Mouse (Mus musculus): ENCODE measurements around the gene H6pd.

H6pd gene

DNA sequence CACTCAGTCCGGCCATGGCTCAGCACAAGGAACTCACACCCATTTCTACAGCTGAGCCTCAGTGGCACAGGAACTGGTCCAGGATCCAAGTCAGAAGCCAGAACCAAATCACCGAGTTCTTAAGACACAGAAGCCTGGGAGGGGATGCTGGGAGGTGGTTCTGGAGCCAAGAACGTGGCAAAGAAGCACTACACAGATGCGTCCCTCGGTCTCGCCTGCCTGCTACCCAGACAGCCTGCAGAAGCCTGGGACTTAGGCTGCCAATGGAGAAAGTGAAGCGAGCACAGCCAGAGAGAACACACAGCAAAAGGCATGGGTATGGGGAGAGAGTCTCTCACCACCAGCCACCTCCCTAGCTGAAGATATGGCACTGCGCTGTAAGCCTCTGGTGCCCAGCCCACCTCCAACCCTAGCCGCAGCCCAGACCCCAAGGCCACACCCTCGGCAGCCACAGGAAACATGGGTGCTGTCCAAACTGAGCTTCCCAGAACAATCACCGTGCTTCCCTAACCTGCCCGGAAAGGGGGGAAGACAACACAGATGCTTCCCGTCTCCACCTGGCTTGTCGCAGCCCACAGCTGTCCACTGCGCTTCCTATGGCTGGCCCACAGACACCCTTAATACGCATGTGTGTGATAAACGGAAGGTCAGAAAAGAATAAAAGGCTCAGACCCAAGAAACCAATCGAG, 67.6 kb downstream of the H6pd start:
- DNase-seq: no peak

- DNase-seq: no peak
Observed at GRCm38 (mm10) chr4:149938701-149939100, 70.1 kb downstream of the H6pd start.

- no peak for DNase-seq
Observed at GRCm38 (mm10) chr4:149936921-149937320, 71.9 kb downstream of the H6pd start.

DNA sequence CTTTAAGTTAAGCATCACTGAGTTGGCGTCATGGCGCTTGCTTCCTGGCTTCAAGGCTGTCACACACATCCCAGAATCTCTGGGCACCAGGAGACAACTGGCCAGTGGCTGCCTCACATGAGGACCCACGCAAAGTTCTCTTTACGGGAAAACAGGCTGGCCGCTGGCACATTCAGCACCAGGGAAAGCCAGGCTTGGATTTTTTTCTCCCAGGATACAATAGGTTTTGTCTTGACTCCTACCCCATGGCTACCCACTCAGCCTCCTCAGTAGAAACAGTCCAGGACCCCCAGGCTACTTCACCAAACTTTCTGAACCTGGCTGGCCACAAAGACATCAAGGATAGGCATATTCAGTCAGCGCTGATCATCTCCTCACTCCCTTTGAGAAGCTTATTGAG, 73.4 kb downstream of the H6pd start:
- no peak for DNase-seq

GRCm38 (mm10) chr4:149933519-149934245, 75.1 kb downstream of the H6pd start:
- no peak for DNase-seq

- DNase-seq: no peak
Observed at GRCm38 (mm10) chr4:149933025-149933424, 75.8 kb downstream of the H6pd start.

DNA sequence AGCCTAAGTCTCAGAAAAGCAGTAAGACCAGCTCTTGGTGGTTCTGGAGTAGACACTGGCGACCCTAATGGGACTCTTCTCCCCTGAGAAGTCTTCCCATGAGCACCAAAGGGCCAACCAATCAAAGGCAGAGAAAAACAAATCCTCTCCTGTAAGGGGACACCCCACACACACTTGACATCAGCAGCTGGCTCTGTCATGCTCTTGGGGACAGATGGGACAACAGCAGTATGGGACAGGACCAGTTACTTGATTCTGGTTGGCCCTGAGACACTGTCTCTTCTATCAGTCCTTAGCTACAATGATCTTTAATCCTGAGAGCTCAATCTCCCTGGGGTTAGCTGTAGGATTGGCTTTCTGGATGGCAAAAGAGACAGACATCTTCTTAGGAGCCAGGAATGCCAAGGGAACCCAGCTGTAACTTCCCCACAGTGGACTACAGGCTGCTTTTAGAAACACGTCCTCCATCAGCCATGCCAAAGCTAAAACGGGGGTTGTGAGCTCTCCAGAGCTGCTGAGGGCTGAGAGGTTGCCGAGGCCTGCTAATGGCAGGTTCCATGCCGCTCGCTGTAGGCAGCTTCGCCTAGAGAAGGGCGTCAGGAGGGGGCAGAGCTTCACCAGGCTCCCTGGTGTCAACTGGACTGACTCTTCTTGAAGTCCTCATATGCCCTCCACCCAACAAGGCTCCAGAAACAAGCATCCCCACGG, 76.6 kb downstream of the H6pd start:
- no peak for DNase-seq

DNA sequence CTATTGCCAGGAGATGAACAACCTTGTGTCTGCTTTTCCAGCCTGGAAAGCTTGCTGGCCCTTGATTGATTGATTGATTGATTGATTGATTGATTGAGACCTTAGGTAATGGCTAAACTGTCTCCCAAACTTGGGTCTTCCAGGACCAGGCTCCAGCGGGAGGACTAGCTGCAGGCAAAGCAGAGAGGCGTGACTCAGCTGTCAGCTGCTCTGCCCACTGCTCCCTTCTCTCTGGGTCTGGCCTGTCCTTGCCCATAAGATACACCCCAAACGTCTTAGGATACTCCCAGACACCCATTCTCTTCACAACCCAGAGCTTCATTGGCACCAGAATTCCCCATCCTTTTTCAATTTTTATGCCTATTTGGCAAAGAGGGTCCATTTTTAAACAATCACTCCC, 78.1 kb downstream of the H6pd start:
- no peak for DNase-seq
